Comparison of ENCODE assay signal across 15 mouse cellular contexts in the genomic region with DNA sequence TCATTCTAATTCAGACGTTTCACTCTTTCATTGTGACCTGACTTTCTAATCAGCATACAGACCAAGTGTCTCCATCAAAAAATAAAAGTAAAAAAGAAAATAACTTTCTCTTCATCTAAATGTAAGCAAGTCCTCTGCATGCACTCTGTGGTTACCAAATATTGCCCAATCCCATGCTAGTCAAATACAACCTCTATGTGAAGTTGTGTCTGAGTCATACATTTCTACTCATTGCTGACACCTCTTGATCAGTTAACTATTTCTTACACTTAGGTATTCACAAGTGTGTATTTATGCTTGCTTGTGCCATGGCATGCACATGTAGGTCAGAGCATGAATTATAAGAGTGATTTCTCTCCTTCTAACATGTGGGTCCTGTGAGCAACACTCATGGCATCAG.
"Had no signal": no experiment of that assay in that cellular context is flagged by ENCODE, and none has a peak within 500 bp of the region (broad histone marks: within the 10 kb centered on the region; RNA-seq: fewer than 3 reads in every experiment).

No protein-coding gene starts in this region.

- H3K4me1 ChIP-seq: neural tube, embryonic 15.5 days; stomach, embryonic 15.5 days had no signal

- H3K9ac ChIP-seq: neural tube, embryonic 15.5 days; stomach, embryonic 15.5 days had no signal

- H3K4me2 ChIP-seq: neural tube, embryonic 15.5 days; stomach, embryonic 15.5 days had no signal

- H3K36me3 ChIP-seq: neural tube, embryonic 15.5 days; stomach, embryonic 15.5 days had no signal

- H3K9me3 ChIP-seq: neural tube, embryonic 15.5 days; stomach, embryonic 15.5 days had no signal

- DNase-seq: retina, postnatal 1 day; right cerebral cortex, adult 18-20 months; right cerebral cortex, postnatal 14 days; right cerebral cortex, postnatal 25 days; right cerebral cortex, postnatal 4 days; spleen, adult 18-20 months; thymus, adult 18-20 months; thymus, adult 2 months; thymus, postnatal 14 days; thymus, postnatal 25 days; thymus, postnatal 36 days; thymus, postnatal 4 days had no signal

- H3K27me3 ChIP-seq: neural tube, embryonic 15.5 days; stomach, embryonic 15.5 days had no signal

- H3K4me3 ChIP-seq: neural tube, embryonic 15.5 days; stomach, embryonic 15.5 days had no signal

- H3K27ac ChIP-seq: neural tube, embryonic 15.5 days; stomach, embryonic 15.5 days; stomach, postnatal 0 days had no signal
